Mouse (Mus musculus): ENCODE measurements at regions not wholly inside any gene's neighbourhood (a gene's known extent, or its start where the extent isn't known, plus 50 kb on each side); places are given as distances from the start of the nearest gene placed in this dataset.

GRCm38 (mm10) chr9:122568691-122569441, 178.3 kb upstream of the Topaz1 start:
- DNase-seq (ENCODE audit: low spot score): no peak

GRCm38 (mm10) chr9:122569511-122570455, 177.4 kb upstream of the Topaz1 start:
- no peak for DNase-seq (ENCODE audit: low spot score)

- DNase-seq (ENCODE audit: low spot score): no peak
Observed at GRCm38 (mm10) chr9:122571001-122571400, 176.1 kb upstream of the Topaz1 start.

GRCm38 (mm10) chr9:122571402-122572059, 175.6 kb upstream of the Topaz1 start:
- DNase-seq (ENCODE audit: low spot score): no peak

GRCm38 (mm10) chr9:122572060-122572835, 174.9 kb upstream of the Topaz1 start:
- peak; percentile 28 for DNase-seq (ENCODE audit: low spot score)

- no peak for DNase-seq (ENCODE audit: low spot score)
Observed at GRCm38 (mm10) chr9:122572836-122573267, 174.3 kb upstream of the Topaz1 start.

GRCm38 (mm10) chr9:122585228-122585627, 161.9 kb upstream of the Topaz1 start:
- DNase-seq (ENCODE audit: low spot score): no peak

GRCm38 (mm10) chr9:122586421-122586820, 160.7 kb upstream of the Topaz1 start:
- no peak for DNase-seq (ENCODE audit: low spot score)

GRCm38 (mm10) chr9:122586986-122587385, 160.2 kb upstream of the Topaz1 start:
- no peak for DNase-seq (ENCODE audit: low spot score)

- no peak for DNase-seq (ENCODE audit: low spot score)
Observed at GRCm38 (mm10) chr9:122588246-122588645, 158.9 kb upstream of the Topaz1 start.

GRCm38 (mm10) chr9:122592820-122593615, 154.1 kb upstream of the Topaz1 start:
- no peak for DNase-seq (ENCODE audit: low spot score)

- no peak for DNase-seq (ENCODE audit: low spot score)
Observed at GRCm38 (mm10) chr9:122595120-122595943, 151.8 kb upstream of the Topaz1 start.

- DNase-seq (ENCODE audit: low spot score): no peak
Observed at GRCm38 (mm10) chr9:122603106-122603505, 144.0 kb upstream of the Topaz1 start.

- DNase-seq (ENCODE audit: low spot score): no peak
Observed at GRCm38 (mm10) chr9:122609616-122610015, 137.5 kb upstream of the Topaz1 start.

- no peak for DNase-seq (ENCODE audit: low spot score)
Observed at GRCm38 (mm10) chr9:122610918-122611317, 136.2 kb upstream of the Topaz1 start.

- no peak for DNase-seq (ENCODE audit: low spot score)
Observed at GRCm38 (mm10) chr9:122614579-122615252, 132.4 kb upstream of the Topaz1 start.

- DNase-seq (ENCODE audit: low spot score): peak; percentile 6
Observed at GRCm38 (mm10) chr9:122615351-122615750, 131.8 kb upstream of the Topaz1 start.

GRCm38 (mm10) chr9:122617793-122618192, 129.4 kb upstream of the Topaz1 start:
- no peak for DNase-seq (ENCODE audit: low spot score)

GRCm38 (mm10) chr9:122625081-122625480, 122.1 kb upstream of the Topaz1 start:
- no peak for DNase-seq (ENCODE audit: low spot score)
